Mouse (Mus musculus) thymus, postnatal 4 days (tissue): Measurements from ENCODE around the gene Tns4.

ENCODE experiments used
- DNase-seq: peaks from one replicate; pipeline ENCODE4 v3.0.0; 2021

The Tns4 gene

DNA sequence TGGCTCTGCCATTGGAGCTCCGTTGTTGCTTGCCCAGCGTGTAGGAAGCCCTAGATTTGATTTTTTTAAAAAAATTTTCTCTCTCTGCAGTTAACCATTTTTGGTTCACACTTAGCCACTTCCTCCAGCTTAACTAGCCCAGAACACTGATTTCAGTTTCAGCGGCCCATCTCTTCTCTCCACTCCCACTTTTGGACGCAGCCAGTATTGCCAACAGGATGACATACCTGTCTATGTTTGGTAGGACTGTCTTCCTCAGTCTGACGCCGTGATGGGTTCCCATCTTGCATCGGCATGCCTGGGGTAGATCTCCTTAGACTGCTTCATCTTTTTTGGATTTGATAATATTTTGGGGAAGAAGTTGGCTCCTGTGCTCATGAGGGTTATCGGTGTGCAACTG, 1.3 kb upstream of the Tns4 start:
- DNase-seq: peak; percentile 71

DNA sequence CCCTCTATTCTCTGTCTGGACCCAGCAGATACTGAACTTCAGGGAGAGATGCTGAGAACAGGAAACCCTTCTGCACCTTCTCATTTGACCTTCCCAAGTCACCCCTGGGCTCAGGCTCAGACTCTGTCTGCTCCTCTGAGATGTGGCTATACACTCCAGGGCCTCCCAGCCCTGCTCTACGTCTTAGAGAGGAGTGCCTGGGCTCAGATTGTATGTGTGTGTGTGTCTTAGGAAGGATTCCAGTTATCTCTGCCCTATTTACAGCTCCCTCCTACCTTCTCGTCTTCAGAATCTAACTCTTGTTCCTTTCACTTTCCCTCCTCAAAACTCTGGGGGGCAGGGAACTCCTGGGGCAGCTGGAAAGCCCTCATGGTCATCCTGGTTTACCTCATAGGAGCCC, 620 bp downstream of the Tns4 start:
- no peak for DNase-seq

DNA sequence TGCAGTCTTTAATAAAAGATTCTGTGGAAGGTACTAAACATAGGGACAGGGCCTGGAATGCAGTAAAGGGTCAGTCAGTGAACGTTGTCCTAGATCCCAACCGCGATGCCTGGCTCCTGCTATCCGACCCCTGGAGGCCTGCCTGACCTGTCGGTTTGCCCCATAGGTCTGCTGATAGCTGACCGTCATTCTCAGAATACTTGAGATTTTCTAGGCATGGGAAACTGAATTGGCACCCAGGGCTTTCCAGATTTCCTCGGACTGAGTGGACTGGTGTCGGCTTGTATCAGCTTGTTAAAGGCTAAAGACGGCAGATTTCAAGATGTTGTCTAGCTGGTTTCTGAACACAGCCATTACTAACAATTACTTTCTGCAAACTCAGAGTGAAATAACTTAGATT, 4.7 kb downstream of the Tns4 start:
- no peak for DNase-seq

DNA sequence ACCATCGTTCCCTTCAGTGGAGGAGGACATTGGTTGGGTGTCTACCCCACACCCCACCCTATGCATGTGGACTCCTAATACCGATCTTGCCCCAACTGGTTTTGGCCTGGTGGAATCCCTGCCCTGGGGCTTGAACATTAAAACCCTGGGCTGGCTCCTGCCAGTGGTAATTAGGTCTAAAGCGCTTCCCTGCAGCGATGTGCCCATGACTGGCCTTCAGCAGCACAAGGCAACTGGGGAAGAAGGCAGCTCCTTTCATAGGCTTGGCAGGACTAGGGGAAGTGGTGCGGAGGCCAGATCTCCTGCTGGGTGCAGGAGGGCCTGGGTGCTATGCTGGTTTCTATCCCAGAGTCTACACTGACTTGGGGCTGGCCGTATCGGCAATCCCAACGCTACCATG, 5.6 kb downstream of the Tns4 start:
- no peak for DNase-seq

DNA sequence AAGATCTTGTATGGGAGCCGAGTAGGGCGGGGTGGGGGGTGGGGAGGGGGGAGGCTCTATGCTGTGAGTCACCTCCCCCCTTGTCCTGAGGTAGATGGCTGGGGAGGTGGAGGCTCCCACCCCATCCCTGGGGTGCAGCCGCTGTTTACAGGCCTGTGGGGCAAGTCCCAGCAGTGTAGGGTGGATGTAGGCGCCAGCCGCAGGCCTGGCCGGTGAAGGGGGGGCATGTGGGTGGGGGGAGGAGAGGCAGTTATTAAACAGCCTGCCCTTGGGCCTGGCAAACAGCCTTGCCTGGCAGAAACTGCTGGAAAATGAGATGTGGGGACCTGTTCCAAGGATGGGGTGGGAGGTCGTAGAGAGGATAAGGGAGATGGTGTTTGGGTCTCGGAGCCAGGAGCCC, 7.0 kb downstream of the Tns4 start:
- no peak for DNase-seq

DNA sequence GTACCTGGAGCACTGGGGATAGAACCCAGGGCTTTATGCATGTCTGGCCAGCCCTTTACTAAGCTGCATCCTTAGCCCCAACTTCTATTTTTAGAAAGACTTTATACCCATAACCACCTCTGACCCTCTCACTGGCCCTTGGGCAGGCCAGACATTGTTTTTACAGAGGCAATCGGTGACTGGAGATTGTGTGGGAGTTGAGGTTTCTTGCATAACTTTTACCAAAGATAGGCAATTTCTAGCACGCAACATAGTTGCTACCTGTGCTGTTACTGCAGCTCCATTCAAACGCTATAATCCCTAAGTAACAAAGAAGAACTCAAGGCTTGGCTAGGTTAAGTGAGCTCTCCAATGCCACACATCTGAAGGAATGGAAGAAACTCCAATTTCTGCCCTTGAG, 7.5 kb downstream of the Tns4 start:
- no peak for DNase-seq

DNA sequence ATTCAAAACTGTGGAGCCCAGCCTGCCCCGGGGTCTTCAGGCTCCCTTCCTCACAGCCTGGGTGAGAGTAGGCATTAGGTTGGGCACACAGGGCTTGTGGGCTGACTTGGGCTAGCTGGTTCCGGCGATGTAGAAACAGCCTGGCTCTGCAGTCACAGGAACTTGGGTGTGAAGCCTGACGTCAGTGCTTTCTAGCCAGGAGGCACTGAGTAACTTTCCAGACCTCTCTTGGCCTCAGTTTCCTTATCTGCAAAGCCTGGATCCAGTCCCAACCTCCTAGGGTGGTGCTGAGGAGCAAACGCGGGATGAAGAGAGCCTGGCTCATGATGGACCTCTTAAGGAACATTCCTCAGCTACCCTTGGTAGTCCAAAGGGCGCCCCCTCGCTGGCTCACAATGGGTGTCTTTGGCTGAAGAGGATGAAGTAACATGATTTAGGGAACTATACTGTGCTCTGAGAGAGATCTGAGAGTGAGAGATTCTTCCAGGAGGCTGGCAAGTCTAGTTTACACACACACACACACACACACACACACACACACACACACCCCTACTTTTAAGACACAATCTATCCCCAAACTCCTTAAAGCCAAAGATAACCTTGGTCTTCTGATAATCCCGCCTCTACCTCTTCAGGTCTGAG, 8.1 kb downstream of the Tns4 start:
- DNase-seq: no peak

DNA sequence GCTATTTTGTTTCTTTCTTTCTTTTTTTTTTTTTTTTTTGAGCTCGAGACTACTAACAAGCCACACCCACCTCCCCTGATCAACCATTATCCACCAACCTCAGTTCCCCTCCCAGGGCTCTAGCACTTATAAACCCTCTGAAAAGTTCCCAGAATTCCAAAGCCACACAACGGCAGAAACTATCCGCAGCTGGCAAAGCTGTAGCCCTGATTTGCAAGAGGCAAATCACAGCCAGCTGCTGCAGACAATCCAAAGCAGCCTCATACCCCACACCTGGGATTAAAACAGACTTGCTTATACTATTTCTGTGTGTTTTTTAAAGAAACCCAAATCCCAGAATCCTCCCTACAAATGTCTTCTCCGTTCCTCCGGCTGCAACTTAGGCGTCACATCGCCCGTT, 11.2 kb downstream of the Tns4 start:
- no peak for DNase-seq

DNA sequence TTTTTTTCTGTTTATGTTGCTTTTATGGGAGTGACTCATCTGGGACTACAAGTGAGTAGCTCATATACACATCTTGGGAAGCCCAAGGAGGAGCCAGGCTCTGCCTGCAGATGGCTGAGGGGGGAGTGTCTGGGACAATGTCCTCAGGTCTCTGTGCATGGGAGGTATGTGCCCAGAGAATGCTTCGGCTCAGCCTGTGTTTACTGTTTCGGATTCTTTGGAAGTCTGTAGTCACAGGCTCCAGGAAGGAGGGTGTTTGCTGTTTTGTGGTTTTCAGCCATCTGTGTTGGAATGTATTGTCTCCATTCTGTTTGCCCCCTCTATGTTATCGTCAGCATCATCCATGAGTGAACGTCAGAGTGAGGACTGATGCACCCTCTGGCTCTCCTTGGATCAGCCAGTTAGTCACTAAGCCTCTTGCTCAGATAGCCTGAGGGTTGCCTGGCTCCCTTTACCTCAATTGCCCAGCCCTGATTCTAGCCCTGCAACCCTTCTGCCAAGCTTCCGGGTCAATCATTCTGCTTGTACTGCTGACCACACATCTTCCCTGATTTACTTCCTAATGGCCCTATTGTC, 12.3 kb downstream of the Tns4 start:
- DNase-seq: no peak

DNA sequence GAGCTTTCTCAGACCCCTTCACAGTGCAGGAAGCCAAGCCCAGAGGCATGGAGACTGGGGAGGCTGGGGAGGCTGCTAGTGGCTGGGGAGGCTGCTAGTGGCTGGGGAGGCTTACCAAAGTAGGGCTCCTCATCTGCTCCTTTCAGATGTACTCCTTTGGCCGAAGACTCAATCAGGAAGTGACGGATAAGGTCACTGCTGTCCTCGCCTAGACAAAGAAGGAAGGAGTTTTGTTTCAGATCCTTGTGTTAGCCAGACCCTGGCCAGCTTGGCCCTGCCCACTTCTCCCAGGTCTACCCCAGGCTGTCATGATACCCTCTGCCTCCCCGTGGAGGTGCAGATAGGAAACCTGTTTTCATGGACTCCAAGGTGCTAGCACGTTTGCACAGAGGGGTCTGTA, 15.3 kb downstream of the Tns4 start:
- DNase-seq: no peak

DNA sequence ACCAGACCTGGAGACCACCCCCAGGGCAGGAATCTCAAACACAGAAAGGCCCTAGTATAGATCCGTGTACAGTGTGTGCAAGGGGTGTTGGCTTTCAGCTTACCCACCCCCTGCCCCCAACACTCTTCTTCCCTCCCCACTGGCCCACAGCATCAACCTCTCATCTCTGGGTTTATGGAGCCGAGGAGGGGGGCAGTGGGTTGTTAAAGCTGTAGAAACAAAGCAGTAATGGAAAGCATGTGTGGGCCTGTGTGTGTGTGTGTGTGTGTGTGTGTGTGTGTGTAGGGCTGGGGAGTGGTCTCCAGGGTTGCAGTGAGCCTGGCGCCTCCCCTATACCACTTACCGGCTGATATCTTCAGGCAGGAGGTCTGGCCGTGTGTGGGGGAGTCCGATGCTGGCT, 17.2 kb downstream of the Tns4 start:
- DNase-seq: no peak

DNA sequence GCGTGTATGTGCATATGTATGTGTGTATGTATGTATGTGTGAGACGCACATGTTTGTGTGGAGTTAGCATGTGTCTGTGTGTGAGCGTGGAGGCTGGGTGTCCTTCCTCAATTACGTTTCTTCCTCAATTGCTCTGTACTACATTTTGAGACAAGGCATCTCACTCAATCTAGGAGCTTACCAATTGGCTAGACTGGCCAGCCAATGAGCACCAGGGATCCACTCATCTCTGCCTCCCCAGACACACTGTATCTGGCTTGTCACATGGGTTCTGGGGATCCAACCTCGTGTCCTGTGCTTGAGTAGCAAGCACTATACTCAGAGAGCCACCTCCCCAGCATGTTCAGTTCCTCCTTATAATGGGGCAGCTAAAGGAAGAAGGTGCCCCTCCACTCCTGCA, 20.7 kb downstream of the Tns4 start:
- DNase-seq: no peak

DNA sequence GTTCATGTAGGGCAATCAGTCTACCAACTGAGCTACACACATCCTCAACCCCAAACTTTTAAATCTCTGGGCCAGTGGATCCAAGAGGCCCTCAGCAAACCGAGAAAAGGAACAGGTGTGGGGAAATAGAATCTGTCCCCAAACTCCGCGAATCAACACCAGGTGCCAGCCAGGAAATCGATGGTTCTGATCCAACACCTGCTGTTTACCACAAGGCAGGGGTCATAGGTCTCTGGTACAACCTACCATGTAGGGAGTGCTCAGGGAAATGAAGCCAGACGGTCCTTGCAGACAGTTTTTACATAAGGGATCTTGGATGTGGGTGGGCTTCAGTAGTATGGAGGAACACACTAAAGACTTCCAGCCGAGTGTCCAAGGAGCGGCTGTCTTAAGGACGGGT, 21.5 kb downstream of the Tns4 start:
- DNase-seq: no peak

DNA sequence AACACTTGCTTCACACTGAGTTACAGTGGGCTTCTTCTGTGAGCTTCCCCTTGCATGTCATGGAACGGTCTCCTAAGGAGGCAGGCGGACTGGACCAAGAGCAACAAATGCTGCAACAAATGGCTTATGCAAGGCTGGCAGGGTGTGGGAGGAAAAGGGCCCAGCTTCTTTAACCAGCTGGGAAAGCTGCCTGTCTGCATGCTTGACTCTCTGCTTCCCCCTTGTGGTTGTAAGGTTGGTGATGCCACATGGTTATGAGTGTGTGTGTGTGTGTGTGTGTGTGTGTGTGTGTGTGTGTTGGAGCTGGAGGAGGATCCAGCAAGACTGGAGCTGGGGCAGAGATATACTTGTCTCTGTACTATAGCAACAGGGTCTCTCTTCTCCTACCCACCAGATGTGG, 23.1 kb downstream of the Tns4 start:
- peak; percentile 73 for DNase-seq

DNA sequence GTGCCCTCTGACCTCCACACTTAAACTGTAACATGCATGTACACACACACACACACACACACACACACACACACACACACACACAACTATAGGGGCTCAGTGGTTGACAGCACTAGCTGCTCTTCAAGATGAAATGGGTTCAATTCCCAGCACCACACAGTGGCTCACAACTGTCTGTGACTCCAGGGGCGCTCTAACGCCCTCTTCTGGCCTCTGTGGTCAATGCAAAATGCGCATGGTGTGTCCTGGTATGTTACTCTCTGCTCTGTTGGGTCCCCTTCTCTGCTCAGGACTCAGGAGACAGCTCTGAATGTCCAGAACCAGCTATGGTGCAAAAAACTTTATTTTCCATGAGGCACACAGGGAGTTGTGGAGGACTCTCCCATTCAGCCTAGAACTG, 23.8 kb downstream of the Tns4 start:
- DNase-seq: no peak

DNA sequence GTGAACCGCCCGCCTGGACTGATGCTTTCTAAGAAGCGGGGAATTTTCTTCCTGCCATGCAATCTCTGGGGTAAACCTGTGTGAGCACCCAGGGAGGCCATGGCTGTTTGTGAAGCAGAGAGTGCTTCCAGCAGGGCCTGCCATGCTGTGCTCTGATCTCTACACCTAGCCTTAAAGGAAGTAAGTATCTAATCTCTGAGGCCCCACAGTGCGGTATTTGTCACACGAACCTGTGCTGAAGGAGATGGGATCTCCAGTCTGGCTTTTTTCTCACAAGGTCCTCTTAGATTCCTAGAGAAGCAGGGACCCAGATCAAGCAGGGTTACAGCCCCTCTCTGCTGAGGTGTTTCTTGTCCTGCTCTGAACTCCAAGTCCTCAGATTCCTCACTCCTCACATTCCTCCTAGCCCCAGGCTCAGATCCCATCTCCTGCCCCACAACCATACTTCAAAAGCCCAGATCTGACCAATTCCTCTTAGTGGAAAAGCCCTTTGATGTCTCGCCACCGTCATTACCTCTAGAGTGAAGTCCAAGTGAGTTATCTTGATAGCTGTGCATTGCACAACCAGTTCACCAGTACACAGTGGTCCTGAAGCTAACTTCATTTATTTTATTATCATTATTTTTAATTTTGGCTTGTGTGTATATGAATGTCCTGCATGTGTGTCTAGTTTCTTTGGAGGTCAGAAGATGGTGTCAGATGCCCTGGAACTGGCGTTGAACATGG, 25.5 kb downstream of the Tns4 start:
- DNase-seq: no peak

DNA sequence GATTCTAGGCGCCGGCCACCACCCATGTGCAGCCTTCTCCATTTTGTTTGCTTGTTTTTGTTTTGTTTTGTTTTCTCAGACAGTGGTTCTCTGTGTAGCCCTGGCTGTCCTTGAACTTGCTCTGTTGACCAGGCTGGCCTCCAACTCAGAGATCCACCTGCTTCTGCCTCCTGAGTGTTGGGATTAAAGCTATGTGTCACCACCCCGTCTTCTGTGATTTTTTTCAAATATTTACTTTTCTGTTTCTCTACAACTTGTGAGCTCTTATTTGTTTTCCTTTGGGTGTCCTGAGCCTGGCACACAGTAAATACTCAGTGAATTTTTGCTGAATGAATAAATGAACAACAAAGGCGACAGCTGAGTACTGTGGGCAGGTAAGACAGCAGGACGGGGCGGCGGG, 26.4 kb downstream of the Tns4 start:
- no peak for DNase-seq

DNA sequence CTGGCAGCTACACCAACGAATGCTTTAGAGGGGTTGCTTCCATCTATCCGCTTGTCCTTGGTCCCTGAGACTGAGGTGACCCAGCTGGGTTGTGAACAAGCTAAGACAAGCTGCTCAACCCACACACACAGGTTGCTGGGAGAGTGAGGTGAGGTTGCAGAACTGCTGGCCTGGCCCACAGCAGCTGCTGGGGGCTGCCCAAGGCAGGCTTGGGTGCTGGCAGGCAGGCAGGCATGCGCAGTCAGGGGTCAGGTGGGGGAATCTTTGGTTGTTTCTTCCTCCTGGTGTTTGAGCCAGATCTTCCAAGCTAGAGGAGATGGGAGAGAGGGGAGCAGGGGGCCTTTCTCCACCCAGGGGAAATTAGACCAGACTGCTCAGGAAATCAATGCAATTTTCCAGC, 28.7 kb downstream of the Tns4 start:
- no peak for DNase-seq

DNA sequence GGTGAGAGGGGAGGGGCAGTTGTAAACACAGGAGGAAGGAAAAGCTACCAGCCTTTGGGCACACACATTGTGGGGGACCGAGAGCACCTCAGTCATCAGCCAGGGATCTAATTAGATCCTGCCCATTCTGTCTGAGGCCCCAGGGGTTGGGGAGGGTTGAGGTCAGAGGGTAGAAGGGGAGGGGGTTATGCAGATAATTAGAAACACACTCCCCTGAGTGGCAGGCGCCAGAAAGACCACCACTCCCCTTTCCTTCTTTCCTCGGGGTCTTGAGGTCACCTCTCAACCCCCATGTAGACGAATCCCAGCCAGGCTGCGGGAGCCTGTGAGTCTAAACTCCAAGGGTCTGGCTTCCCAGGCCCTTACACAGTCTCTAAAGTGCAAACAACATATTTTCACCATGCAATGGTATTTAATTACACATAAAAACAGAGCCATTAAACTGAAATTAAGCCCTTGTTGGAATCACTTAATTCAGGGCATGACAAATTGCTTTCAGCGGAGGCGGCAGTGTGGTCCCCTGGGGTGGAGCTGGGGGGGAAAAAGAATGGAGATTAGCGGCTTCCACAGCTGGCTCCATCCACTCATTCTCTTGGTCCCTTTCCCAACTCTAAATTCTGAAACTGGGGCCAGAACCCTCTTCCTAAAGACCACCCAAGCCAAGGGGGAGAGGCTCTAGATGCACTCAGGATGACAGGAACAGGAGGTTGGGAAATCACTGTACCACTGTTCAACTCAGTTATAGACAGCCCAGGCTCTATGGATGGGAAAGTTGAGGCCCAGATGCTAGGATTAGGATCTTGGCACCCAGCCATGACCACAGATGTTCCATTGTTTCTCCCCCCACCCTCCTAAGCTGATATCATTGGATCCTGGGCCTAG, 33.3 kb downstream of the Tns4 start:
- no peak for DNase-seq

DNA sequence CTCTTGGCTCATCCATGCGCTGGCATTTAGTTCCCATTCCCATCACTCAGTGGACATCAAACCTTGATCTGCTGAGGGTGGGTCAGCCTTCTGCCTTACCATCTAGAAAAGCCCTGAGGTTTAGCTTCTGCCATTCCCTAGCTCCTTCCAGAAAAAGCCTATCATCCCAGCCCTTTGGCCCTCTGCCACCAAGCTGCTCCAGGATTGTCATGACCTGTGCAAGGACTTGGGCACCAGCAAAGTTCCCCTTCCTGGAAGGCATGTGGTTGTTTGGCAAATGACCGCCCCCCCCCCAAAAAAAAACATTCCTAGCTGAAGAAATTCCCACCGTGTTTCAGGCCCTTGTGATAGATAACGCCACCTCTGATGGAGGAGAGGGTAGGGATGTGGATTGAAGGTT, 34.0 kb downstream of the Tns4 start:
- no peak for DNase-seq

DNA sequence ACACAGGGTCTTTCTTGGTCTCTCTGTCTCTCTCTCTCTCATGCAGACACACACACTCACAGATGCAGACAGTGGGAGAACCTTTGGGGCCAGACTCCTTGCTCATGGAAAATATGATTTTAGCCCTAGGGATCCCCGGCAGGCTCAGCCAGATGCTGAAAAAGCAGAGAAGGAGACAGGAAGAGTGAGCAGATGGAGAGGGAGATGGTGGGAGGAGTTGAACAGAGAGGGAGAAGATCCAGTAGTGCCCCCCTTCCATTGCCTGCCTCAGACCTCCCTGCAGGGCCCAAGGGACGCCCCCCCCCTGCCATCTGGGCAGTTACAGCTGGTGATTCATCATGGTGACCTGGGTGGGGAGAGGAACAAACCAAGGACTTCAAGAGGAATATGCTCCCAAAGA, 41.5 kb downstream of the Tns4 start:
- DNase-seq: no peak

DNA sequence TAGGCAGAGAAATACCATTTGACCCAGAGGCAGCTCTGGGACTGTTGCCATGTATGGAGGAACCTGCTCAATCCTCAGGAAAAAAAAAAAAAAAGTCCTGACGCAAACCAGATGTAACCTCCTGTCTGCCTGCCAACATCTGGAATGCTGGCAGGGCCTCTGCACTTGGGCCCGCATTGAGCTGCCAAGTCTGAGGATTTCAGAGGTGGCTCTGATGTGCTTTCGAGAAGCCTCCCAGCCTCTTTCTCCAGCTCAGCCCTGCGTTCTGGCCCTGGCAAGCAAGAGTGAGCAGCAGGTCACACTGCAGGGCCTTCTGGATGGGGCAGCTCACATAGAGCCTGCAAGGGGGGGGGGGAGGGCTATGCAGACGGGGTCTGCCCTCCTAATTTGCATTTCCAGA, 42.0 kb downstream of the Tns4 start:
- DNase-seq: no peak

DNA sequence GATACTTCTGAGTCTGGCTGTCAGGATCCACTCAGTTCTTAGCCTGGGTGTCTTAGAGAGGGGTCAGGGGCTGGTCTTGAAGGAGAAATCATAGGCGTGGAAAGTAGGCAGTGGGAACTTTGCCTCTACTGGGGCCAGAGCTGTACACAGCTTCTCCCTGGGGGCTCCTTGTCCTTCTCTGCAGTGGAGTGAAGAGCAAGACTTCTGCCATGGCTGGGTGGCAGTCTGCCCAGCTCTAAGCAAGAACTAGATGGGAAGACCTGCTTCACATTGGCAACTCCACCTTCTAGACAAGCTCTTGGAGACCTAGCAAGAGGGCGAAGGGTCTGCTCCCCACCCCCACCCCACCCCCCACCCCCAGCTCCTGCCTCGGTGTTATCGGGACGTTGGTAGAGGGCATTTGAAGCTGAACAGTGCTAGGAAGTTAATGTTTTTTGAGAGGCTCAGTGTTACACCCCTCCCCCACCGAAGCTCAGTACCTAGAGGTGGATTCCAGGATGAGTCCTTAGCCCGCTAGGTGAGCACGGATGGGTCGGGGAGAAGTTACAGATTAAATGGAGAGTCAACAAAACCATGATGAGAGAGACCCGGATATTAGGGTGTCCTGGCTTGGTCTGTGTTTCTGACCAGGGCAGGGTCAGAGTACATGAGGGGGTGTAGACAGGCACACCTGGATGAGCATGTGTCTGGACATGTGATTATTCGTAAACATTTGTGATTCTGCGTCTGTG, 43.8 kb downstream of the Tns4 start:
- no peak for DNase-seq
